In the genomic region with DNA sequence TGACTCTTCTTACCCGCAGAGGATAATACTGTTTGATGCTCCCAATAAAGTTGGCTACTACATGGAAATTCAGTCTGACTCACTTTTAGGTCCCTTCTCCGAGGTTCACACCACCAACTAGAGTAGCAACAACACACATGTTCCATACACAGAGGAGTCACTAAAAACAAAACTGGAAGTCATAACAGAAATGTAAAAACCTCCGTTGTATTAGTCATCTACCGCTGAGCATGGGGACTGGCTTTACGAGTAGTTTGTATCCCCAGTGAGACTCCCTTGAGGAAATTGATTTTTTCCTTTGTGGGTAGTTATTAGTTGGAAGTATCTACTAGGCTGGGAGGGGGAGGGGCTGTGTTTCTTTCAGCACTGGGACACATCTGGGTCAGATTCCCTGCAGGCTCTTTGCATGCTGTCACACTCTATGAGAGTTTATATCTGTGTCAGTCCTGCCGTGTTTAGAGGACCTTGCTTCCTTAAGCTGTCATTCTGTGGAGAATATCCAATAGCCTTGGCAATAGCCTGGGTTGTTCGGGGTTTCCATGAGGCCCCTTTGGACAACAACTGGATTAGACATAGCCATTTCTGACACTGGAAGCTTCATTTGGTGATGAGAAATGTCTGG, we compare ENCODE assay signal across 20 mouse cellular contexts.
DNase-seq lines count a peak whose midpoint lies in the region; ATAC-seq and TF ChIP-seq lines count a peak whose summit lies in the region.
"Had no signal": no experiment of that assay in that cellular context is flagged by ENCODE, and none has a peak within 500 bp of the region (broad histone marks: within the 10 kb centered on the region; RNA-seq: fewer than 3 reads in every experiment).

No protein-coding gene starts in this region.

- H3K4me3 ChIP-seq in limb, embryonic 14.5 days (replicated peaks; ENCODE audit: low read length): no peak overlapping the region
- H3K4me3 ChIP-seq in limb, embryonic 10.5 days: no peak overlapping the region
- H3K4me3 ChIP-seq in stomach, embryonic 16.5 days (replicated peaks; ENCODE audit: low read length): no peak overlapping the region
- no peak overlapping the region for H3K4me3 ChIP-seq in stomach, postnatal 0 days (ENCODE audit: low read depth, low read length)
- H3K4me3 ChIP-seq in embryonic facial prominence, embryonic 14.5 days (ENCODE audit: low read depth, low read length): no peak overlapping the region
- no peak overlapping the region for H3K4me3 ChIP-seq in liver, postnatal 0 days (ENCODE audit: low read depth, low read length)
- H3K4me3 ChIP-seq: embryonic facial prominence, embryonic 12.5 days; heart, adult 2 months; hindbrain, embryonic 15.5 days; limb, embryonic 13.5 days; megakaryocyte, embryonic 14.5 days had no signal

- no peak for TF ChIP-seq CTCF in stomach, postnatal 0 days (IDR thresholded peaks at IDR 0.05; ENCODE audit: low read depth)
- no peak for TF ChIP-seq CTCF in liver, postnatal 0 days (IDR thresholded peaks at IDR 0.05; ENCODE audit: low read depth)

- TF ChIP-seq POLR2A in limb, embryonic 14.5 days (IDR thresholded peaks at IDR 0.05; ENCODE audit: borderline replicate concordance, extremely low read depth, insufficient read depth, insufficient read length): no peak

- ATAC-seq in limb, embryonic 14.5 days (ENCODE audit: low FRiP score, low read depth): no peak
- 0 out of 2 replicates have a peak, but pooled peaks have one; percentile 47 for ATAC-seq in stomach, embryonic 16.5 days (ENCODE audit: insufficient read depth, low FRiP score)
- ATAC-seq in stomach, postnatal 0 days (ENCODE audit: low FRiP score, low TSS enrichment): no peak
- no peak for ATAC-seq in embryonic facial prominence, embryonic 14.5 days (ENCODE audit: low read depth)
- no peak for ATAC-seq in liver, postnatal 0 days
- ATAC-seq: forebrain, embryonic 14.5 days; Patski had no signal

- H3K27ac ChIP-seq in limb, embryonic 14.5 days (replicated peaks; ENCODE audit: low read depth, low read length): no peak overlapping the region
- no peak overlapping the region for H3K27ac ChIP-seq in limb, embryonic 10.5 days
- H3K27ac ChIP-seq in stomach, embryonic 16.5 days (ENCODE audit: low read length): no peak overlapping the region
- no peak overlapping the region for H3K27ac ChIP-seq in stomach, postnatal 0 days (replicated peaks)
- H3K27ac ChIP-seq in embryonic facial prominence, embryonic 14.5 days (replicated peaks; ENCODE audit: low read depth, low read length): no peak overlapping the region
- H3K27ac ChIP-seq in liver, postnatal 0 days (ENCODE audit: low read depth): no peak overlapping the region
- H3K27ac ChIP-seq: embryonic facial prominence, embryonic 12.5 days; heart, adult 2 months; hindbrain, embryonic 15.5 days; limb, embryonic 13.5 days; liver, embryonic 14.5 days had no signal

- H3K4me2 ChIP-seq in limb, embryonic 14.5 days (replicated peaks; ENCODE audit: low read depth, low read length, severe bottlenecking): no peak overlapping the region
- H3K4me2 ChIP-seq in stomach, embryonic 16.5 days (ENCODE audit: low read depth, low read length): no peak overlapping the region
- H3K4me2 ChIP-seq in stomach, postnatal 0 days (replicated peaks; ENCODE audit: low read depth): no peak overlapping the region
- no peak overlapping the region for H3K4me2 ChIP-seq in embryonic facial prominence, embryonic 14.5 days (ENCODE audit: low read depth, low read length)
- H3K4me2 ChIP-seq in liver, postnatal 0 days (ENCODE audit: low read depth, low read length): no peak overlapping the region
- H3K4me2 ChIP-seq: embryonic facial prominence, embryonic 12.5 days; hindbrain, embryonic 15.5 days; limb, embryonic 13.5 days had no signal

- no peak overlapping the region for H3K9ac ChIP-seq in limb, embryonic 14.5 days (ENCODE audit: low read depth, low read length, severe bottlenecking)
- no peak overlapping the region for H3K9ac ChIP-seq in stomach, embryonic 16.5 days (ENCODE audit: low read length)
- H3K9ac ChIP-seq in stomach, postnatal 0 days (ENCODE audit: low read length): no peak overlapping the region
- no peak overlapping the region for H3K9ac ChIP-seq in embryonic facial prominence, embryonic 14.5 days (ENCODE audit: low read depth, low read length)
- no peak overlapping the region for H3K9ac ChIP-seq in liver, postnatal 0 days (replicated peaks)
- H3K9ac ChIP-seq: embryonic facial prominence, embryonic 12.5 days; hindbrain, embryonic 15.5 days; limb, embryonic 13.5 days; liver, embryonic 14.5 days had no signal

- no peaks in the 10 kb centered on the region for H3K9me3 ChIP-seq in limb, embryonic 14.5 days (ENCODE audit: control insufficient read depth, low read length)
- no peaks in the 10 kb centered on the region for H3K9me3 ChIP-seq in limb, embryonic 10.5 days (replicated peaks)
- no peaks in the 10 kb centered on the region for H3K9me3 ChIP-seq in stomach, embryonic 16.5 days (replicated peaks; ENCODE audit: control insufficient read depth, low read length)
- no peaks in the 10 kb centered on the region for H3K9me3 ChIP-seq in stomach, postnatal 0 days (ENCODE audit: control insufficient read depth, low read length)
- H3K9me3 ChIP-seq in embryonic facial prominence, embryonic 14.5 days (ENCODE audit: control insufficient read depth, low read length): no peaks in the 10 kb centered on the region
- H3K9me3 ChIP-seq in liver, postnatal 0 days (ENCODE audit: low read length): no peaks in the 10 kb centered on the region
- H3K9me3 ChIP-seq: embryonic facial prominence, embryonic 12.5 days; hindbrain, embryonic 15.5 days; limb, embryonic 13.5 days; megakaryocyte, embryonic 14.5 days had no signal

- no peaks in the 10 kb centered on the region for H3K36me3 ChIP-seq in limb, embryonic 14.5 days (ENCODE audit: control insufficient read depth, insufficient read depth, low read length)
- H3K36me3 ChIP-seq in limb, embryonic 10.5 days: no peaks in the 10 kb centered on the region
- no peaks in the 10 kb centered on the region for H3K36me3 ChIP-seq in stomach, embryonic 16.5 days (ENCODE audit: control insufficient read depth, insufficient read depth, low read length)
- H3K36me3 ChIP-seq in stomach, postnatal 0 days (ENCODE audit: control insufficient read depth, insufficient read depth, low read length): no peaks in the 10 kb centered on the region
- no peaks in the 10 kb centered on the region for H3K36me3 ChIP-seq in embryonic facial prominence, embryonic 14.5 days (ENCODE audit: control insufficient read depth, insufficient read depth, low read length)
- H3K36me3 ChIP-seq in liver, postnatal 0 days (replicated peaks; ENCODE audit: insufficient read depth, low read length): no peaks in the 10 kb centered on the region
- H3K36me3 ChIP-seq: embryonic facial prominence, embryonic 12.5 days; hindbrain, embryonic 15.5 days; limb, embryonic 13.5 days had no signal

- WGBS in limb, embryonic 14.5 days: 56% methylated on average over 7 of the region's 7 CpGs
- WGBS in limb, embryonic 10.5 days: 78% methylated on average over 7 of the region's 7 CpGs
- WGBS in stomach, embryonic 16.5 days: 64% methylated on average over 7 of the region's 7 CpGs
- WGBS in stomach, postnatal 0 days: 62% methylated on average over 7 of the region's 7 CpGs
- 57% methylated on average over 7 of the region's 7 CpGs for WGBS in embryonic facial prominence, embryonic 14.5 days
- WGBS in liver, postnatal 0 days (ENCODE audit: insufficient replicate concordance): 80% methylated on average over 7 of the region's 7 CpGs

- H3K4me1 ChIP-seq in limb, embryonic 14.5 days (ENCODE audit: control insufficient read depth, insufficient read depth, low read length): no peaks in the 10 kb centered on the region
- no peaks in the 10 kb centered on the region for H3K4me1 ChIP-seq in limb, embryonic 10.5 days
- H3K4me1 ChIP-seq in stomach, embryonic 16.5 days (ENCODE audit: control insufficient read depth, insufficient read depth, low read length): no peaks in the 10 kb centered on the region
- no peaks in the 10 kb centered on the region for H3K4me1 ChIP-seq in stomach, postnatal 0 days (replicated peaks; ENCODE audit: control insufficient read depth, insufficient read depth)
- H3K4me1 ChIP-seq in embryonic facial prominence, embryonic 14.5 days (ENCODE audit: control insufficient read depth, insufficient read depth, low read length): no peaks in the 10 kb centered on the region
- H3K4me1 ChIP-seq in liver, postnatal 0 days (ENCODE audit: insufficient read depth): no peaks in the 10 kb centered on the region
- H3K4me1 ChIP-seq: embryonic facial prominence, embryonic 12.5 days; hindbrain, embryonic 15.5 days; limb, embryonic 13.5 days; megakaryocyte, embryonic 14.5 days had no signal

- TF ChIP-seq EP300 in stomach, postnatal 0 days (optimal IDR thresholded peaks at IDR 0.05): no peak
- TF ChIP-seq EP300 in liver, postnatal 0 days (IDR thresholded peaks at IDR 0.05; ENCODE audit: low read depth): no peak

- H3K27me3 ChIP-seq in limb, embryonic 14.5 days (ENCODE audit: control insufficient read depth, insufficient read depth, low read length): no peaks in the 10 kb centered on the region
- H3K27me3 ChIP-seq in limb, embryonic 10.5 days (ENCODE audit: low read depth, poor library complexity, severe bottlenecking): no peaks in the 10 kb centered on the region
- H3K27me3 ChIP-seq in stomach, embryonic 16.5 days (ENCODE audit: control insufficient read depth, insufficient read depth, low read length): no peaks in the 10 kb centered on the region
- no peaks in the 10 kb centered on the region for H3K27me3 ChIP-seq in stomach, postnatal 0 days (ENCODE audit: control insufficient read depth, insufficient read depth, low read length)
- H3K27me3 ChIP-seq in embryonic facial prominence, embryonic 14.5 days (replicated peaks; ENCODE audit: control insufficient read depth, insufficient read depth, low read length): no peaks in the 10 kb centered on the region
- H3K27me3 ChIP-seq in liver, postnatal 0 days (ENCODE audit: insufficient read depth, low read length): no peaks in the 10 kb centered on the region
- H3K27me3 ChIP-seq: embryonic facial prominence, embryonic 12.5 days; hindbrain, embryonic 15.5 days; limb, embryonic 13.5 days; megakaryocyte, embryonic 14.5 days; Patski had no signal

- peak; percentile 7 for DNase-seq in limb, embryonic 14.5 days (ENCODE audit: low spot score)
- DNase-seq in limb, embryonic 10.5 days (ENCODE audit: low spot score): no peak
- no peak for DNase-seq in stomach, postnatal 0 days (ENCODE audit: low spot score)
- DNase-seq in embryonic facial prominence, embryonic 14.5 days (ENCODE audit: low spot score): peak; percentile 25
- no peak for DNase-seq in liver, postnatal 0 days
- no peak for DNase-seq in cerebellum, adult 9-11 months
- DNase-seq: adrenal gland, postnatal 10 days; cerebellum, postnatal 10 days; gastrocnemius, postnatal 10 days; kidney, adult 11 months; thymus, postnatal 25 days had no signal

Comparison
In these comparisons a context has a peak if more than half of its experiments do, and no peak if none do; other contexts are left out.
1. DNase-seq: peak in limb, embryonic 14.5 days (single experiment) and embryonic facial prominence, embryonic 14.5 days (single experiment); none in limb, embryonic 10.5 days (single experiment), stomach, postnatal 0 days (single experiment), liver, postnatal 0 days (single experiment) and cerebellum, adult 9-11 months (single experiment).